Mouse (Mus musculus): Measurements from ENCODE around the gene Chil5. TPM values are rescaled to one million over a fixed set of nuclear protein-coding genes. Genes with fewer than 3 reads are reported as not detected.

Gene Chil5
- 1 to 10 TPM; 3.6 to 5.0 TPM for total RNA-seq (2023)

GRCm38 (mm10) chr3:106032781-106033180 lies at the start of gene Chil5:
TSS of gene Chil5 (minus strand) at chr3:106032814.

GRCm38 (mm10) chr3:106014546-106014945 lies 18.1 kb downstream of the Chil5 start, which contains the start of gene Pifo:
TSS of gene Pifo (minus strand) at chr3:106014646.

DNA sequence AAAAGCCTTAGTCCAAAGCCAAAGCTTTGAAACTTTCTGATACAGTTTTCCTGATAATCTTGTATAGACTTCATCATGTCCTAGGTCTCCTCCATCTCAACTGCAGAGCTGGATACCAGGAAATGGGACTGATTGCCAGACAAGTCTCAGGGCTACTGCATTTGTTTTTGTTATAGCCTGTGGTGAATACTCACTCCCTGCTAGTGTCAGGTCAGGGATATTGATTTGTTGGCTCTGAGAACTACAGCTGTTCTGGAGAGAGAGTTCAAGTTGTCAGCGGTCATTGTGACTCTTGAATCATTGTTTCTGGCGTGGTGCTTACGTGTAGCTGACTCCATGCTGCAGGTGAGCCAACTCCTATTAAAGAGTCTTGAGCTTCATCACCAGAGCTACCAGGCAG lies 59.2 kb downstream of the Chil5 start, which contains the start of gene Ovgp1:
Gene Ovgp1 (plus strand): TSS at position 301 of the 400 bp plus-strand sequence.

Other genes with a start within 250 kb of the Chil5 start
- 100 to 1,000 TPM; 119 to 129 TPM for gene Rap1a, start 231.5 kb downstream of the Chil5 start, total RNA-seq (2023)
- not detected for gene Adora3, start 162.0 kb downstream of the Chil5 start, total RNA-seq (2023)
- not detected for gene Tmigd3, start 161.9 kb downstream of the Chil5 start, total RNA-seq (2023)
- gene I830077J02Rik, start 100.2 kb downstream of the Chil5 start, total RNA-seq (2023): 1 to 10 TPM; 1.5 to 2.5 TPM
- gene Wdr77, start 73.4 kb downstream of the Chil5 start, total RNA-seq (2023): 10 to 100 TPM; 52.1 to 52.4 TPM
- gene Atp5f1, start 72.7 kb downstream of the Chil5 start, total RNA-seq (2023): 100 to 1,000 TPM; 127 to 129 TPM
- gene Ovgp1, start 59.1 kb downstream of the Chil5 start, total RNA-seq (2023): 1 to 10 TPM; 5.3 to 5.9 TPM
- not detected for gene Pifo, start 18.2 kb downstream of the Chil5 start, total RNA-seq (2023)
- gene Chia1, start 80.4 kb upstream of the Chil5 start, total RNA-seq (2023): not detected
- under 1 TPM; 0.47 to 0.74 TPM for gene Chil3, start 134.8 kb upstream of the Chil5 start, total RNA-seq (2023)
- gene Chil4, start 186.7 kb upstream of the Chil5 start, total RNA-seq (2023): not detected